Mouse (Mus musculus) lung, adult 2 months (tissue): Measurements from ENCODE around the gene U2af1. TPM values are rescaled to one million over a fixed set of nuclear protein-coding genes. Genes with fewer than 3 reads are reported as not detected.

Source experiments
- DNase-seq: peaks from one replicate; pipeline ENCODE4 v3.0.0; 2022
- H3K4me1 ChIP-seq: fragments of 200-500 bp; 2 replicates; pipeline ENCODE4 v1.6.1; 2011; ENCODE audit warnings: low read length; ENCODE audit not compliant: control insufficient read depth, insufficient read depth
- H3K4me3 ChIP-seq: fragments of 200-500 bp; replicated peaks from 2 replicates; pipeline ENCODE3; 2011; ENCODE audit warnings: low read depth, mild to moderate bottlenecking, control low read depth, low read length; ENCODE audit errors: extremely low read depth
- CTCF ChIP-seq: fragments of 200-500 bp; IDR thresholded peaks from 2 replicates; pipeline ENCODE4 v1.5.1; 2011; ENCODE audit warnings: mild to moderate bottlenecking, low read length, control low read depth; ENCODE audit not compliant: insufficient read depth
- POLR2A ChIP-seq: fragments of 200-500 bp; IDR thresholded peaks from 2 replicates; pipeline ENCODE4 v1.6.1; 2011; ENCODE audit warnings: low read depth, mild to moderate bottlenecking, control low read depth, low read length, borderline replicate concordance; ENCODE audit errors: extremely low read depth
- whole genome bisulfite sequencing: fragments of 180-500 bp; shearing (Covaris S2); methylation state at CpG from one replicate; pipeline ENCODE4 v1.1.7; 2018; 5-methylcytosine and 5-hydroxymethylcytosine counted together
- polyA plus RNA-seq: library from polyadenylated mRNA; depleted of rRNA; stranded (reverse); fragments of >200 nt; gene quantifications from 2 replicates; pipeline ENCODE4 v1.2.3, GENCODE M21; 2012

U2af1 gene
- polyA plus RNA-seq, 1 experiment, result 49.0 TPM

- TF ChIP-seq CTCF (no peak), POLR2A (no peak)
- 48% methylated on average over 1 of the region's 1 CpGs for WGBS
- peaks cover 5% of the 10 kb centered on the region for H3K4me1 ChIP-seq
- H3K4me3 ChIP-seq, result no peak overlapping the region
- DNase-seq, result no peak
Observed at GRCm38 (mm10) chr17:31689606-31690005, 30.9 kb upstream of the U2af1 start.

DNA sequence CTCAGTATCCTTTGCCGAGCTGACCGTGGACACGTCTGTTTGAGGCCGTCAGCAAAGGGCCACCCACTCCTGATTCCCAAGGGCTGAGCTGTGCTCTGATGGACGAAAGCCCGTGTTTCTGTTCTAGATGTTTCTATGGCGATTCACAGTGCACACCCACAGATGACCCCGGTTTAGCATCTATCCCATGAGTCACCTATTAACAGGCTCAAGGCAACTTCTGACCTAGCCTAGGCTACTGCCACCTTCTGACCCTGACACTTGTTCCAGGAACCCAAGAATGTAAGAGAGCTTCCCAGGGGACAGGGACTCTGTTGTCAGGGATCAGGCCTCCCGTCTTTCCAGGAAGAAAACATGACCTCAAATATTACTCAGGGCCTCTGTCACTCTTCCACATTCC lies 29.4 kb upstream of the U2af1 start:
- DNase-seq, result no peak
- 60% methylated on average over 9 of the region's 9 CpGs for WGBS
- no peak for TF ChIP-seq POLR2A
- no peak for TF ChIP-seq CTCF
- Histone ChIP-seq H3K4me1 (peaks cover 5% of the 10 kb centered on the region), H3K4me3 (no peak overlapping the region)

DNA sequence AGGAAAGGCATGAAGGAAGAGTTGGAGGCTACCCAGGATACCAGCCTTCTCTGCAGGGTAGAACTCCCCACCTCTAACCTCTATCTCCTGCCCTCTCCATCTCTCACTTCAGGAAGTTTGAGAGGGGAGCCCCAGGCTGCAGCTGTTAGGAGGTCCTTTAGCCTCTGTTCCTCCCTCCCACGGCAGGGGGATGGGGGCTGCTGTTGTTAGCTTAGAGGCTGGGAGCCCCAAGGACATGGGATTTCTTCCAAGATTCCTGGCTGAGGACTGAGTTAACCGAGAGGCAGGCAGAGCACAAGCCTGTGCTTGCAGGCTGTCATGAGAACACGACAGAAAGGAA lies 27.5 kb upstream of the U2af1 start:
- H3K4me3 ChIP-seq, result no peak overlapping the region
- peaks cover 5% of the 10 kb centered on the region for H3K4me1 ChIP-seq
- no peak for TF ChIP-seq POLR2A
- no peak for TF ChIP-seq CTCF
- peak; percentile 23 for DNase-seq
- WGBS, result 25% methylated on average over 3 of the region's 3 CpGs

DNA sequence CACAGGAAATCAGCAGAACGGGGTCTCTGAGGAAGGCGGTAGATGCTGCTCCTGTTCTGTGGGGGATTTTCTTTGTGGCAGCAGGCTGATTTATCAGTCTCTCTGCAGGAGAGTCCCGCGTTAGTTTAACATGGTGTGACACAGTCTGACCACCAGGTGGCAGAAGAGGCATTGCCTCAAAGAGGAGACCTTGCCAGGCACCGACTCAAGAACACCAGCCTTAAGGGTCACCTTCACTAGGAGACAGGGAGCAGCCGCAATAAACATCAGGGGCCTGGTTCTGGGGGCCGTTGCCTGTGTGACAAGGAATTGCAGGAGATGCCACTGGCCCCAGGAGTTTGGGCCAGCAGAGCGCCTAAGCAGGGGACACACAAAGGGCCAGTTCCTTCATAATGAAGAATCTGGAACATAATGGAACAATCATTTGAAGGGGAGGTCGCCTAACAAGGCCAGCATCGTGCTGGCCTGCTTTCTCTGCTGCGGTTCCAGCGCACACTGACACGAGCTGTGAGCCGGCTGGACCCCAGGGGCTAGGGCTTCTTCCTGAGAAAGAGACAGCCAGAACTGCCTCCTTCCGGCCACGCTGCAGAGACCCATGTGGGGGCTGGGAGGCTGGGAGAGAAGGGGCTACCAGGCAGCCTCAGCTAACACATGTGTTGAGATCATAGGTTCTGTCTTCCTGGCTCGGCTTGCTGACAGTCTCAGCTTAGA lies 27.0 kb upstream of the U2af1 start:
- TF ChIP-seq CTCF (peak; percentile 89), POLR2A (no peak)
- WGBS, result 13% methylated on average over 17 of the region's 17 CpGs
- peak; percentile 82 for DNase-seq
- H3K4me1 ChIP-seq, result peaks cover 5% of the 10 kb centered on the region
- H3K4me3 ChIP-seq, result no peak overlapping the region

- no peak for DNase-seq
- H3K4me1 ChIP-seq, result no peaks in the 10 kb centered on the region
- 61% methylated on average over 2 of the region's 2 CpGs for WGBS
- no peak for TF ChIP-seq POLR2A
- TF ChIP-seq CTCF, result no peak
- H3K4me3 ChIP-seq, result no peak overlapping the region
Observed at GRCm38 (mm10) chr17:31680450-31680849, 21.8 kb upstream of the U2af1 start.

DNA sequence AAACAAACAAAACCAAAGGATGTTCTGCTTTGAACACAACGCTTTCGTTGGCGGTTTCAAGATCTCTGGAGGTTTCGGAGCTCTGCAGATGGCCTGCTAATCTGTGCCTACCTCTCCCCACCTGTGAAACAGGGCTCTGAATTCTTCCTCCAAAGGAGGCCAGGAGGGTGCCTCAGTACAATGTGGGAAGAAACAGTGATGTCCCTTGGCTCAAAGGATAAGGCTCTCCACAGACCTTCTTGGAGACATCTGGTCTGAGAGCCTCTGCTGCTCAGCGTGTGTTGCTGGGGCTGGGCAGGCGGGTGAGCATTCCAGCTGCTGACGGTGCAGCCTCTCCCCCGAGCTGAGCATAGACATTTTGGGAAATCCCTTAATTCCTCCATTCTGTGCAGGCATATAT lies 18.8 kb upstream of the U2af1 start, which contains the start of gene Cryaa:
Gene Cryaa, plus strand, starts transcription at position 301 of the 400 bp plus-strand sequence.
- DNase-seq, result no peak
- TF ChIP-seq POLR2A (no peak), CTCF (no peak)
- WGBS, result 72% methylated on average over 8 of the region's 8 CpGs

DNA sequence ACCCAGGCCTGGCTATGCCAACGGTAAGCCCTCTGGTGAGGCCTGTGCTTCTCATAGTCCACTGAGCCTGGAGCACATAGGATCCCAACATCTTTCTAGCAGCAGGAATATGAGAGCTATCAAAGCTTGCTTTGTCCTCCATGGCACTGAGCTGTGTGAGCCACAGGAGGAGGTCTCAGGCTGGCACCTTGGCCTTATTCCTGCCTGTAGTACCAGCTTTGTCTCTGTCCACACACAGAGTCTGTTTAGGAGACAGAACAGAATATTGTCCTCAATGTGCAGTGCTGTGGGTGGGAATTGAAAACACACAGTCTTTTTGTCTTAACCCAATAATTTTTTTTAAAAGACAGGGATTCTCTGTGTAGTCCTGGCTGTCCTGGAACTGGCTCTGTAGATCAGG lies 15.7 kb upstream of the U2af1 start:
- H3K4me1 ChIP-seq, result no peaks in the 10 kb centered on the region
- no peak overlapping the region for H3K4me3 ChIP-seq
- no peak for TF ChIP-seq POLR2A
- no peak for TF ChIP-seq CTCF
- 62% methylated on average over 1 of the region's 1 CpGs for WGBS
- no peak for DNase-seq

More for the DNA sequence above, 18.8 kb upstream of the U2af1 start, which contains the start of gene Cryaa:
- no peaks in the 10 kb centered on the region for H3K4me1 ChIP-seq
- no peak within 1 kb of the TSS for H3K4me3 ChIP-seq

DNA sequence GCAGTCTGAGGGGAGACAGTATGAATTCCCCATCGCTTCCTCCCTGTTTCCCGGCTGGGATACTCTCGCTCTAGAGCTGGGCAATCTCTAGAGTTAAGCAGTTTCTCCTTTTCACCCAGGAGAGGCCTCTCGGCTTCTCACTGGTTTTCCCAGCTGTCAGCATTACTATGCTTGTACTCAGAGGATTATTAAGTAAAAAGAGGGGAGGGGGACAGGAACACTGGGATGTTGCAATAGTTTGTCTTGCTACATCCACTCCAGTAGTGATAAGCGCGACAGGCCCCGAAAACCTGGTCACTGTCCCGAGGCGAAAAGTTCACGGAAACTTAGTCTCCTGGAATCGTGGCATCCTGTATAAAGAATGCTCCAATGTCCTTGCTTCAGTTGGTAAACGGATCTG lies 13.6 kb upstream of the U2af1 start:
- H3K4me1 ChIP-seq, result no peaks in the 10 kb centered on the region
- 75% methylated on average over 12 of the region's 12 CpGs for WGBS
- H3K4me3 ChIP-seq, result no peak overlapping the region
- TF ChIP-seq CTCF (no peak), POLR2A (no peak)
- no peak for DNase-seq

DNA sequence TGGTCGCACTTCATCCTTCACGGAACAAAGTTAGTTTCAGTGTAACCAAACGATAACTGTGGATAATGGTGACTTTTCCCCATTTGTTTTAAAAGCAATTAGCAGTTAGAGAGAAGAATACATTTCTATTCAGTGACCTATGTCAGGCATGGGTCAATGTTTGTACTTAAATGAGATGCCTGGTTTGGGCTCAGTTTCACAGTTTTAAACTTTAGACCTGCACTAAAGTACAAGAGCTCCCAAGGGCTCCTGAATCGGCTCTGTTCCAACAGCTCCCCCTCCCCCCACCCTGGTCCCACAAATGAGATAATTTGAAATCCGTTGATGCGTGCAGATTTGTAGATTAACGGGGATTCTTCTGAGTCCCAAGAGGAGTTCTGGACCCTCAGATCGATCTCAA lies 13.0 kb upstream of the U2af1 start:
- Histone ChIP-seq H3K4me3 (no peak overlapping the region), H3K4me1 (no peaks in the 10 kb centered on the region)
- 76% methylated on average over 8 of the region's 8 CpGs for WGBS
- no peak for TF ChIP-seq POLR2A
- no peak for TF ChIP-seq CTCF
- DNase-seq, result no peak

DNA sequence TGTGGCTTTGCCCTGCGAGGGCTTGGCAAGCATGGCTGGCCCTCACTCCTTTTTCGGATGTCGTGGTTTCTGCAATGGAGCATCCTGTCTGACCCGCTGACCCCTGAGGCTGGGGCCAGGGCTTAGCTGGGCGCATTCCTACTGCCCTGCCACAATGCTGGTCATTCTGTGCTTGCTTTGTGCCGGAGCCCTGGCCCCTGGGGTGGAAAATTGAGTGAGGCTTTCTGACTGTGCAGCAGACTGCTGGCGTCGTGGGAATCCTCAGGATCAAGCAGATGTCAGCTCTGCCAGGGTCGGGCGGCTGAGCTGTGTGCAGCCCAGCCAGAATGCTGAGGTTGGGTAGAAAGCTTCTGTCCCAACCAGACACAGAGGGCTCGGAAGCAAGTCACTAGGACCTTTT lies 11.5 kb upstream of the U2af1 start:
- no peak overlapping the region for H3K4me3 ChIP-seq
- DNase-seq, result no peak

DNA sequence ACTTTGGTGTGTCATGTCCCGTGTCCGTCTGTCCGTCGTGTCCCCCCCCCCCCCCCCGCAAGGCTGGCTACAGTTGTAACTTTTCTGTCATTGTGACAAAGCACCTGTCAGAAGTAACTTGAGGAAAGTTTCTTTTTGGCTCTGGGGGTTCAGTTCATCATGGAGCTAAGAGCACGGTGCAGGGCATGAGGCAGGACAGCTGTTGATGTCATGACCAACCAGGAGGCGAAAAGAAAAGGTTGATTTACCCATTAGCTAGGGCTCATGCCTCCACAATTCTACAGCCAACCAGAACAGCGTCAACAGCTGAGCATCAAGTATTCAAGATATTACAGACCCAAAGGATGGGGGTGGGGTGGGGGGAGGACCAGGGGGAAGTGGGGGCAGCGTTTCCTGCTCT lies 9.6 kb upstream of the U2af1 start:
- 56% methylated on average over 9 of the region's 9 CpGs for WGBS

More for the DNA sequence above, 11.5 kb upstream of the U2af1 start:
- H3K4me1 ChIP-seq, result no peaks in the 10 kb centered on the region
- 65% methylated on average over 11 of the region's 11 CpGs for WGBS
- no peak for TF ChIP-seq CTCF
- no peak for TF ChIP-seq POLR2A

More for the DNA sequence above, 9.6 kb upstream of the U2af1 start:
- TF ChIP-seq POLR2A, result no peak
- TF ChIP-seq CTCF, result no peak
- no peak overlapping the region for H3K4me3 ChIP-seq
- DNase-seq, result no peak
- H3K4me1 ChIP-seq, result no peaks in the 10 kb centered on the region
